Mouse (Mus musculus) monocyte, adult 5-6 weeks (primary cell): ENCODE results near the gene Cyld. TPM values are rescaled to one million over a fixed set of nuclear protein-coding genes. Genes with fewer than 3 reads are reported as not detected.

Experiments
- ATAC-seq: fragments of 153-309, 156-312 bp; replicated peaks from 2 replicates; pipeline ENCODE4 v1.8.0; 2017; ENCODE audit warnings: mild to moderate bottlenecking; ENCODE audit not compliant: low TSS enrichment, insufficient number of reproducible peaks, severe bottlenecking, poor library complexity, low FRiP score
- total RNA-seq: library from RNA; stranded (forward); fragments of 200-1000, 200-491, 200-594 nt; gene quantifications from 3 replicates; pipeline ENCODE4 v1.2.3, GENCODE M21; 2017

Cyld gene
- total RNA-seq, 1 experiment from 2014 or later = 102 TPM

DNA sequence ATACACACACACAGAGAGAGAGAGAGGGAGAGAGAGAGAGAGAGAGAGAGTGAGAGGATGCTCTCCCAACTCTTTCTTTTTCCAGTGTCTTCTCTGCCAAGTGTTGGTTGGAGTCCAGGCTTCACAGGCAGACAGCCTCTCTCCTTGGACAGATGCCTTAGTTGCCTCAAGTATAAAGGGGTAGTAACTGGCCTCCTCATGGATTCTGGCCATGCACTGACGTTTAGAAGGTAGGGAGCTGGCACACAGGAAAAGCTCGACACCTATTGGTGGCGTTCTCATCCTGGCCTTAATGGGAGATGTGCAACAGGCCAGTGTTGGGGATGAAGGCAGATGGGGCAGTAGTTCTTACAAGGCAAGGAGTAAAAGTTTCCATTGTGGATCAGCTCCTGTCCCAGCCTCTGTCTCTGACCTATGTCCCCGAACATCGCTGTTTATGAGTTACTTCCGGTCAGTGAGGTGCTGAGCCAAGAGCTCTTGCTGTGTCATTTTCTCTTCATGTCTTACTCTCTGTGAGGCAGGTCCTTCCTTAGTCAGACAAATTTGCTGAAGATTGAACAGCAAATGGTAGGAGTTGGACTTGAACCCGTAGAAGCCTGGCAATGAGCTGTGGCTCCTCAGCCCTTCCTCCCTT, 13.1 kb upstream of the Cyld start:
- ATAC-seq = no peak

DNA sequence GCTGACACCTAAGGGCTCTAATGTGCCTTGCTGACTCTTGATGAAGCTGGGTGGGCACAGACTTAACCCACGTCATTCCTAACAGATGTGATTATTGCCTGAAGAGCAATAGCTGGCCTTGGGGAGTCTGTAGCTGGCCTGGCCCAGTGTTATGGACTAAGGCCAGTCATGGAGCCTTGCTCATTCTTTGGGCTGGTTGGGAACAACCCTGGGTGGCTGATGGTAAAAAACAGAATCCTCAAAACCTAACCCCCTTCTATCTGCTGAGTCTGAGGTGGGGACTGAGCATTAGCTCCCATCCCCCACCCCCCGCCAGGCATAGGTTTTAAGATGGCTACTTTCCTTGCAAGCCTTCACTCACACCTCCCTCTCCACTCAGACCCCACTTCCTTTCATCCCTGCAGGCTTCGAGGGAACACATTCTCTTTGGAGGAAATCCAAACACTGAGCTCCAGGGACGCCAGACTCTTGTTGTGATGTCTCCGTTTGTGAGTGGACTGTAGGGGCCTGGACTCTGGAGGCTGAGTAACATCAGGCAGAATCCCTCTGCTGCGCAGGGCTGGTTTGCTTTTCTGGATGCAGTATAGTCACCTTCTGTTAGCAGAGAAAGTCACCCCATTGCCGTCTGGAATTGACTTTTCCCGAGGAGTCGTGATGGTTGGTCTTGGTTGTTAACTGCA, 10.5 kb upstream of the Cyld start:
- ATAC-seq = no peak

DNA sequence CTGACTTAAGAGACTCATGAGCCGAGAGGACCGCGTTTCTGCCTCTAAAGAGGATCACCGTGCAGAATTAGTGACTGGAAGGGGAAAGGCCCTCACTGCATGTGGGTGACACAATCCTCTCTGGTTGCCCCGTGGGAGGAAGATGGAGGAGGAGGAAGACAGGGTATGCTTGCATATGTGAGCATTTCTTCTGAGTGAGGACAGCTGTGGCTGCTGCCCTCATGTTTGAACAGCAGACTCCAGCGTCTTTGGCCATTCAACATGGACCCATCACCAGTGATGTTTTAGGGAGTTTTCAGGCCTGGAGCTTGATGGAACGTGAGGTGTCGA, 10.0 kb upstream of the Cyld start:
- no peak for ATAC-seq

DNA sequence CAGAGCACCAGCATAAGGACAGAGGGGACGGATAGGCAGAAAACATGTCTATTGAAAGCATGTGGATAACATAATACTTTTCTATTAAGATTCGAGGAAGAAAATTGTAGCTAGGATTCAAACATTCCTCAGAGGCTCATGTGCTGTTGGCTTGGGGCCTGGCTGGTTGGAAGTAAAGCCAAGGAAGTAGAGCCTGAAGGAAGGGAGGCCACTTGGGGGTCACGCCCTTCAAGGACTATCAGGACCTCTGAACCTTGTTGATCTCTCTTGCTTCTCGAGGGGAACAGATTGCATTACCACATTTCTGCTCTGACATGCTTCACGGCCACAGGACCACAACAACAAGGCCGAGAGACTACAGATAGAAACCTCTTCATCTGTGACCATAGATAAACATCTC, 7.7 kb upstream of the Cyld start:
- no peak for ATAC-seq

DNA sequence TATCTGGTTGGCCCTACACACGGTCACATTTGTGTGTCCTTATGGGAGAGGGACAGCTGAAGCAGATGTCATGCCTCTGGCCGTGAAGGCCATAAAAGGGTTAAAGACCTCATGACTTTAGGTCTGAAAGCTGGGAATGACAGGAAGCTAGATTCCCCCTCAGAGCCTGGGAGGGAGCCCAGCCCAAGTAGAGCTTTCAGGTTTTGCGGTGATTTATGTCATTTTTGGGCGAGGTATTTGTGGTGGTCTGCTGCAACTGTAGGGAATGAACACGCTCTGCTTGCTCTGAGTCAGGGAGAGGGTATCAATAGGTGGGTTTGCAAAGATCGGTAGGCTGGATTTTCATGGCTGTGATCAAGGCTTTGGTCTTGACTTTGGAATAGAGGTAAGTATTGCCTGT, 6.9 kb upstream of the Cyld start:
- ATAC-seq = no peak

DNA sequence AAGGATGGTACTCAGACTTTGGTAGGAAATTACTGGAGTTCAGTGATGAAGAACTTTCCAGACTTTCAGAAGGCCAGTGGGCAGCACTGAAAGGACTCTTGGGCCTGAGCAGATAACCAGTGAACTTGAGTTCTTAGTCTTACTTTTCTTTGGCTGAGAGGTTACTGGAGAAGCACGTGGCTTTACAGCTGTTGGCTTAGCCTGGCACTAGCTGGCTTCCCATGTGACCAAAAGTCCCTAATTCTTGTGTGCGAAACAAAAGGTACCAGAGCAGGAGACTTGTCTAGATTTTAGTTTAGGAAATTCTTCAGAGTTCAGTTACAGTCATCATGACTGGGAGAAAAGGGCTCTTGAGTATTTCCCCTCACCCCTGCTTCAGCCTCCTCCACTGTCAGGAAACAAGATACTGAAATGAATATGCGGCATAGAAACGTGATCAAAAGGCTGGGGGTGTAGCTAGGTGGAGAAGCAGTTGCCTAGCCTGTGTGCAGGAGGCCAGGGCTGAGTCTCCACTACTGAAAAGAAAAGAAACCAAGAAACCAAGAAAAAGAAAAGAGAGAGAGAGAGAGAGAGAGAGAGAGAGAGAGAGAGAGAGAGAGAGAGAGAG, 5.4 kb upstream of the Cyld start:
- no peak for ATAC-seq

DNA sequence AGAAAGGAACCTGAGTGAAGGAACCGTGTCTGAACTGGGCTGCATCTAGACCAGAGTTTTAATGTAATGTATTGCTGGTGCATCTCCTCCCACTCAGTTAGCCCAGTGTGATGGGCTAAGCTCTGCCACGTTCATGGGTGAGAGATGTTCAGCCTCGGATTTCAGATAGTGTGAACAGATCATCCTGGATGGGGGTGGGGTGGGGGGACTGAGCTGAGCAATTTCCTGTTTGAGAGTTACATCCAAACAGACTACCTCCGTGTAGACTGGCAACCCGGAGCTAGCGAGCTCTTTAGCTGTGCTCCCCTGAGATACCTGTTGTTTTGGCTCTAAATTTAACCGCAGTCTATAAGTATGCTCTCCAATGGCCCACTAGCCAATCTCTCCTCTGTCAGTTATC, 4.9 kb upstream of the Cyld start:
- no peak for ATAC-seq

DNA sequence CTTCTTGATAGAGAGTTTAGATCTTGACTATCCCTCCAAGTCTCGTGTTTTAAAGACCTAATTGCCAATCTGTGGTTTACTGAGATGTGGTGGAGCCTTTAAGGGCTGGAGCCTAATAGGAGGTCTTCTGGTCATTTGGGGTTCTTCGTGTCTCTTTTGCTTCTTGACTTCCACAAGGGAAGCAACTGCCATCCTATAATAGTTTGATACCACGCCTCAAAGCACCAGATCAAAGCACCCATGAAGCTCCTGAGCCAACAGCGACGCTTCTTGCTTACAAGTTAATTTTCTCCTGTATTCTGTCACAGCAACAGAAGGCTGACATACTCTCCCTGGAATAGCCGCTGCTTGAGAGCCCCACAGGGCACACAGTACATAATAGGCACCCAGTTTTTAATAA, 4.0 kb upstream of the Cyld start:
- ATAC-seq = no peak

DNA sequence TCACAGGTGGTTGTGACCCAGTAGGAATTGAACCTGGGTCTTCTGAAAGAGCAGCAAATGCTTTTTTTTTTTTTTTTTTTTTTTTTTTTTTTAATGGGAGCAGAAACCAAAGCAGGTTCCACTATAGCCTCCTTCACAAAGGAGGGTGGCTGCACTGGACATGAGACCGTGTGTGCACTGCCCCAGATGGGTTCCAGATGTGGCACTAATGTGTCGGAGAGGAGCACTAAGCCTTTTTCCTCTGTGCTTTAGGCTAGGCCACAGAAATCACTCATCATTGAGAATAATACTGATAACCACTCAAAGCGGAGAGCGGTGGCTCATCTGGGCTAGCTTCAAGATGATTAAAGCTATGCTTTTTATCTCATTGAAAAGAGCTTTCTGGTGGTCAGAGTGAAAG, 3.5 kb upstream of the Cyld start:
- ATAC-seq = no peak

DNA sequence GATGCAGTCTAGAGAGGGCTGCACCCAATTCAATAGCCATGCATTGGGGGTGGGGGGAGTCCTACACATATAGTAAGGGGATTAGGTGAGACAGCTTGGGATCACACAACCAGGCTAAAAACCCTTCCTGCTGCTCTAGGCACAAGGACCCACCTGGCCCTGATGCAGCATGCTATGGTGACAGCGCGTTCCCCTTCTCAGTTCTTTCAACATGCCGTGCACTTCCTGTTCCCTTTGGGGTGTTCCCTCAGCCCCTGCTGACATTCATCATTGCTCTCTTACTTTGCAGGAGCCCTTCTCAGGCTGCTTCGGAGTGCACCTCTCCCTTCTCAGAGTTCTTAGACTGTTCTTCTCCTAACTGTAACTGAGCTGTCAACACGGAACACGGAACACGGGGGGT, 2.5 kb upstream of the Cyld start:
- peak; percentile 42 for ATAC-seq

DNA sequence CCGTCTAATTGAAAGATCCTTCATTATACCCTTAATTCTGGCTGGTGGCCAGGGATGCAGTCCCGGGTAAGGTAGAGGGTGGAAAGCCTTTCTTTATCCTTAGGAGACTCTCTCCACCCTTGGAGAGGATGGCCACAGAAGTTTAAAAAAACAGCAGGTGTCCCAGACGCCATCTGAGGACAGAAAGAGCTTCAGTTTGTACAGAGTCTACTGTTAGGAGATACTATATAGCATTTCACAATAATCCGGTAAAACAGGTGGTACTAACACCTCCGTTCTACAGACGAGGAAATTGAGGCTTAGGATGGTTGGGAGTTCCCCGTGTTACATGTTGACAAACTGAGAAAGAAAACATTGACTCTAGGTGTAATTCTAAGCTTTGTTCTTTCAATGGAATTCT, 600 bp upstream of the Cyld start:
- no peak for ATAC-seq

DNA sequence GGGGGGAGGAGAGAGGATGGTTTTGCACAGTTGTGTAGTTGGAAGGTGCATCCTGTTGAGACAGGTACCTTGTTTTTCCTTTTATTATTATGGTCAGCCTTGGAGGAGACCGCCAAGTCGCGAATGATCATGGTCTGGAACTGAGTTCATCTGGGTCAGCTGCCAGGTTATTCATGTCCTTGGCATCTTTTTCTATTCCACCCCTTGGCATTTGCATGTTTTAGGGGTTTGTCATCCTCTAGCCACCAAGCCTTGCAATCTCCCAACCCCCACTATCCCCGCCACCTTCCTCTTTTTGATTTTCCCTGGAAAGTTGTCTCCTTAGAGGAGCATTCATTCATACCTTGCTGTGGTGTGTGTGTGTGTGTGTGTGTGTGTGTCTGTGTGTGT, 809 bp downstream of the Cyld start:
- ATAC-seq = no peak

DNA sequence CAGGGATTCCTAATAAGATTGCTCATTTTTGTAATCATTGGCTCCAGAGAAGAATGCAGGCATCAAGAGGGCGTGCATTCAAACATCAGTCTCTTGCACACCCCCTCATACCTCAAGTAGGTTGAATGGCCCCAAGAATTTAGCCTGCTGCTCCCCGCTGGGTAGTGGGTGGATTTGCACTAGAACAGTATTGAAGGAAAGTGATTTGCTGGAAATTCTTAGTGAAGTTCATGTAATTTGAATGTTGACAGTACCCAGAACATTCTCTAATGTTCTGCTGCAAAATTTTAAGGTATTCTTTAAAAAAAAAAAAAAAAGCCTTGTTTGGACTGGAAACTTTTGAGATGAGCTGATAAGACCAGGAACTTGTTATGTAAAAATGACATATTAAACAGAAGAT, 1.2 kb downstream of the Cyld start:
- no peak for ATAC-seq

DNA sequence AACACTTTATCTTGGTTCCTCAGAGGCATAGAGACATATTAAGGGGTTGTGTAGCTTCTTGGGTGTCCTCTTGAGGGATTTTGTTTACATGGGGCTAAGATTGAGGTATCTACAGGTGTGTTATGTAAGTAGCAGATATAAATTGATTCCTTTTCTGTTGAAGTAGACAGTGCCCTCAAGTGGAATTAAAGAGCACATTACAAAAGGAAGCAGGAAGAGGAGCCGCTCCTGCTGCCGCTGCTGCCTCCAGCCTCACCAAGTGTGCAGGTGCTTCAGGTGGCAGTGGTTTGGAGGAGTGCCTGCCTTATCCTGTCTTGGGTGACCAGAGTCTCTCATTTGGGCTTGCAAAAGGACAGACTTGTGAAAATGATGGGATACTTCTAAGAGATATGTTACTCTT, 4.8 kb downstream of the Cyld start:
- no peak; the same call in 1 of the 2 replicates for ATAC-seq

DNA sequence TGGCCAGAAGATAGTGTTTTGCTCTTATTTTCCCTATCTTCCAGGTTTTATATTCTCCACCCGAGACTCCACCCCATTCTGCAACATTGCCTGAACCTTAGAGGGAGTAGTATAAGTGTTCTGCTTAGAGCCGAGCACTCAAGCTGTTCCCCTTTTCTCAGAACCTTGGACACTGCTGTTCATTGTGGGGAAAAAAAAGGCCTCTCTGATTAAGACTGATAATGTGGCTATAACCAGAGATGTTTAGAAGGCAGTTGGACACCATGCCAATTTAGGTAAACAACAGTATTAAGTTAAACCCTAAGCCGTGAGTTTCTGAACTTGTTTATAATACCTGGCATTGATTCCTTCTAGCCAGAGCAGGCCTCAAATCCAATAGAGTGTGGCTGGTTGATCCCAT, 6.0 kb downstream of the Cyld start:
- ATAC-seq = no peak

DNA sequence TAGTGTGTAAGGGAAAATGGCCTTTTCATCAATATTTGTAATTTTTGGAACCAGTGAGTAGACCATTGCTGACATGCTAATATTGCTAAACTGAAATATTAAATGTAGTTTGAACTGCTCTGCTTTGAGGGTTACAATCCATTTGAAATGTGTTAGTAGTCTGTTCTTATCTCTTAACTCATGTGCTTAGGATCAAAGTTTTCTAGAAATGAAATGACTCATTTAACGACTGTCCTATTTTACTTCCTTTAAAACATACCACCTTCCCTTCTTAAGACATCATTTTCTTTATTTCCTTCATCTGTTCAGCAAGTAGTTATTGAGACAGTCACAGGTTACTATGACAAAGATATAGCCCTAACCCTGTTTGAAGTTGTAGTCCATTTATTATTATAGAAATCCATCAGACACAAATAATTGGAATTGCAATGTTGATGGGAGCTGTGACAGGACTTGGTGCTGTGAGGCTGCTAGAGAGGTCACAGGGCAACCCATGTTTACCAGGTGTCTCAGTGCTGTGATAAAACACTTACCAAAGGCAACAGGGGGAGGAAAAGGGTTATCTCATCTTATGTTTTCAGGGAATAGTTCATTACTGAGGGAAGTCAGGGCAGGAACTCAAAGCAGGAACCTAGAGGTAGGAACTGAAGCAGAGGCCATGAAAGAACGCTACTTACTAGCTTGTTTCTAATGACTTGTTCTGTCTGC, 26.6 kb downstream of the Cyld start:
- ATAC-seq = no peak

DNA sequence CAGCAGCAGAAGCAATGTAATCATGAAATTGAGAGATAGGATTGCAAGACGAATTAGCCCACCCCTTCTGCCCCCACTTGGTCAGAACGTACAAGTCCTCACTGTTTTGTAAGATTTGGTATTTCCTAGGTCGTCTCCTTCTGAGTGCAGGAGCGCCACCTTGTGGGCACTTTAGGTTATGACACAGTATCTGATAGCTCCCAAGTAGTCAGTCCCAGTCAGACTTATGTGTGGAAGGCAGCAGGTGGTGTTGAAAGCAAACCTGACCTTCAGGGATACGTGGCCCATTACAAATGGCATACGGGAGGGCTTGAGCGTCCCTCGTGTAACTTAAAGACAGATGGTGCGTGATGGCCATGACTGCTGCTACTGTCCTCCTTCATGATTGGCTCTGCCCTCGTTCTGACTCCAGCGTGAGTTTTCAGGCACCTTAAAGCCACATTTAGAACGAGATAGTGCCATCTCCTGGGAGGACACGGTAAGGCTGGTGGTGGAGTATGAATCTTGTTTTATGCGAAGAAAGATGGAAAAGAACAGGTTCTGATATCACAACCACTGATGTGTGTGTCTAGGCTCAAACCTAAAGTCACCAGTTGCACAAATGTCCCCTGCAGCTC, 58.5 kb downstream of the Cyld start:
- peak; percentile 73 for ATAC-seq

DNA sequence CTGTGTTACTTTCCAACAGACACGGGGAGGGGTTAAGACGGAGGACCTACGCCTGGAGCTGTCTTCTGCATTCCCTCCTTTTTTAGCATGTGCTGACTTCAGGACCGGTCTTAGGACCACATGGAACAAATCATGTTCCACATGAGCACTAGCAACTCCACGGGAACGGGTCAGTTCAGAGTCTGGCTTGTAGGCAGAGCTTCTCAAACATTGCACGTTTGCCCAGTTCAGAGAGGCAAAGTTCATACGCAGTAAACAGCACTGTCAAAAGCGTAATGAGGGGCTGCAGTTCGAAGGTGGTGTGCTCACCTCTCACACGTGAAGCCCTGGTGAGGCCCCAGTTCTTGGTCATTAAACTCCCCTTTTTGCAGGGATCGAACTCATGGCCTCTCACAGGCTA, 65.2 kb downstream of the Cyld start:
- ATAC-seq = no peak

DNA sequence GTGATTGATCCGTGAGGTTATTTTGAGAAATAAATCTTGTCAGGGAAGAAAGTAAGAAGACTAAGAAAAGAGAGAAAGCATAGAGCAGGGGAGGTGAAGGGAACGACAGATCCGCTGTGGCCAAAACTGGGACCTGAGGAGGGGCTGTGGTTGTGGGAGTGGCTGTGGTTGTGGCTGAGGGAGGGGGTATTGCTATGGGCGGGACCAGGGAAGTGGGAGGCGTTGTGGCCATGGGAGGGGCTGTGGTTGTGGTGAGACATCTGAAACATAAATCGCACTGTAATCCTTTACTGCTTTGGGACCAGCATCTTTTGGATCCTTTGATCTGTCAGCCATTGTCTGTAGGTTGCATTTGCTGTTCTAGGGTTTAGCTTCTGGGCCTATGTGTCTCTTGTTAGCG, 74.4 kb downstream of the Cyld start:
- no peak for ATAC-seq
